Comparison of ENCODE assay signal across 11 mouse cellular contexts in the genomic region with DNA sequence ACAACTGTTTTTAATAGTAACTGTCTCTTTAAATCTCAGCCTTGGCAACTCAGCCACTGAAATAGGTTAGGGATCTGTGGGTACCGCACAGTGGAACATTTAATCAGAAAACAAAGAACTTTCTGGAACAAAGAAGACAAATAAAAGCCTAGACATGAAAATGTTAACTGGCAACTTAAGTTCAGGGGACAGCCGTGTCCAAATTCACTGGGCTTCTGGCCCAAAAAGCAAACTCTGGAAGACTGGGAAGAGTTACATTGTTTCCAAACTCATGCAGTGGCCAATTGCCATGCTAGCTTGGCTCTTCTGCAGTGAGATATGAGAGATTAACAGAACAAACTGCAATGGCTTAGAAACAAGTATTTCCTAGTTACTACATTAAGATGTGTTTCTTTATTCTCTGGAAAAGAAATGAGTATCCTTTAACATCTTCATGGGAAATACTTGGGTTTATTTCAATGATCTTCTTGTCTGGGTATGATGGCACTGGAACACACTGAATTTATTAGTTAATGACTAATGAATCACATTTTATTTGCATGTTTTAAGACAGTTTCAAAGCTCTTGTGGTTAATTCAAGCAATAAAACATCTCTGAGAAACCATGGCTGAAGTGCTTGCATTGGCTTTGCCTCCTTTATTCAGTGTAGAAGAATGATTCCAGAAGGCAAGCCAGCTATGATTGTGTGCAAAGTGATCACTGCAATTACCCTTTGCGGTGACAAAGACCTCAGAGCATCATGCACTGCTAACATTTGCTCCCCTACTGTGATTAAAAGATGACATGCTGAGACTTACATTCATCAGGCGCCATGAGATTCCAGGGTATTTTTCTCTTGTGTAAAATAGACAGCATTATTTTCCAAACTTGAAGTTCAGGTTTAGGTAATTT.
DNase-seq lines count a peak whose midpoint lies in the region; ATAC-seq and TF ChIP-seq lines count a peak whose summit lies in the region.
"Had no signal": no experiment of that assay in that cellular context is flagged by ENCODE, and none has a peak within 500 bp of the region (broad histone marks: within the 10 kb centered on the region; RNA-seq: fewer than 3 reads in every experiment).

No protein-coding gene starts in this region.

- no peaks in the 10 kb centered on the region for H3K4me1 ChIP-seq in hindbrain, embryonic 14.5 days (replicated peaks; ENCODE audit: control insufficient read depth, insufficient read depth, low read length)
- no peaks in the 10 kb centered on the region for H3K4me1 ChIP-seq in hindbrain, embryonic 10.5 days (replicated peaks)
- H3K4me1 ChIP-seq in intestine, postnatal 0 days (replicated peaks; ENCODE audit: control insufficient read depth, insufficient read depth, low read length), result no peaks in the 10 kb centered on the region

- H3K36me3 ChIP-seq in hindbrain, embryonic 14.5 days (replicated peaks; ENCODE audit: control insufficient read depth, insufficient read depth), result no peaks in the 10 kb centered on the region
- no peaks in the 10 kb centered on the region for H3K36me3 ChIP-seq in hindbrain, embryonic 10.5 days
- H3K36me3 ChIP-seq in intestine, postnatal 0 days (ENCODE audit: control insufficient read depth, insufficient read depth), result no peaks in the 10 kb centered on the region
- H3K36me3 ChIP-seq: G1E had no signal

- ATAC-seq in hindbrain, embryonic 14.5 days (ENCODE audit: low FRiP score), result peak; percentile 40; the same call in 1 of the 2 replicates
- no peak for ATAC-seq in intestine, postnatal 0 days

- H3K9ac ChIP-seq in hindbrain, embryonic 14.5 days, result no peak overlapping the region
- H3K9ac ChIP-seq in intestine, postnatal 0 days (ENCODE audit: low read depth, low read length), result no peak overlapping the region

- H3K27ac ChIP-seq in hindbrain, embryonic 14.5 days, result no peak overlapping the region
- no peak overlapping the region for H3K27ac ChIP-seq in hindbrain, embryonic 10.5 days
- H3K27ac ChIP-seq in intestine, postnatal 0 days (ENCODE audit: low read depth, low read length), result no peak overlapping the region

- no peak for TF ChIP-seq CTCF in intestine, postnatal 0 days (IDR thresholded peaks at IDR 0.05; ENCODE audit: low read depth)

- no peaks in the 10 kb centered on the region for H3K9me3 ChIP-seq in hindbrain, embryonic 14.5 days (ENCODE audit: control insufficient read depth, low read length)
- H3K9me3 ChIP-seq in hindbrain, embryonic 10.5 days, result no peaks in the 10 kb centered on the region
- H3K9me3 ChIP-seq in intestine, postnatal 0 days (ENCODE audit: control insufficient read depth), result no peaks in the 10 kb centered on the region
- H3K9me3 ChIP-seq: G1E had no signal

- no peak overlapping the region for H3K4me2 ChIP-seq in hindbrain, embryonic 14.5 days (replicated peaks)
- no peak overlapping the region for H3K4me2 ChIP-seq in intestine, postnatal 0 days (replicated peaks; ENCODE audit: low read depth)

- H3K4me3 ChIP-seq in hindbrain, embryonic 14.5 days (replicated peaks; ENCODE audit: low read length), result no peak overlapping the region
- H3K4me3 ChIP-seq in hindbrain, embryonic 10.5 days, result no peak overlapping the region
- H3K4me3 ChIP-seq in intestine, postnatal 0 days (ENCODE audit: low read depth, low read length), result no peak overlapping the region

- 35% methylated on average over 4 of the region's 4 CpGs for WGBS in hindbrain, embryonic 14.5 days
- WGBS in hindbrain, embryonic 10.5 days, result 57% methylated on average over 4 of the region's 4 CpGs
- 71% methylated on average over 4 of the region's 4 CpGs for WGBS in intestine, postnatal 0 days

- DNase-seq in hindbrain, embryonic 14.5 days (ENCODE audit: low spot score), result no peak
- no peak for DNase-seq in hindbrain, embryonic 10.5 days (ENCODE audit: low spot score)
- DNase-seq in right cerebral cortex, postnatal 10 days (ENCODE audit: low spot score in 2 of 2), result peak; percentile 47 to 59
- no peak for DNase-seq in right cerebral cortex, postnatal 14 days
- peak; percentile 55 for DNase-seq in heart, postnatal 25 days (ENCODE audit: low spot score)
- peak; percentile 61 for DNase-seq in testis, postnatal 10 days (ENCODE audit: low spot score)
- no peak for DNase-seq in thymus, postnatal 0 days (ENCODE audit: low spot score)
- DNase-seq: cerebellum, adult 18-20 months; layer of hippocampus, adult 9-11 months had no signal

- intact Hi-C loops in heart, postnatal 25 days (cut with DNase I), result loop anchor here (5.0 kb wide), 1 partner anchor 260 kb away; a partner anchor contains a TSS

- H3K27me3 ChIP-seq in hindbrain, embryonic 14.5 days (ENCODE audit: control insufficient read depth, insufficient read depth, low read length), result no peaks in the 10 kb centered on the region
- no peaks in the 10 kb centered on the region for H3K27me3 ChIP-seq in hindbrain, embryonic 10.5 days (ENCODE audit: insufficient read depth, poor library complexity, severe bottlenecking)
- no peaks in the 10 kb centered on the region for H3K27me3 ChIP-seq in intestine, postnatal 0 days (replicated peaks; ENCODE audit: control insufficient read depth, insufficient read depth, low read length)

Comparison
In these comparisons a context has a peak if more than half of its experiments do, and no peak if none do; other contexts are left out.
1. DNase-seq: peak in right cerebral cortex, postnatal 10 days (2 of 2), heart, postnatal 25 days (single experiment) and testis, postnatal 10 days (single experiment); none in hindbrain, embryonic 14.5 days (single experiment), hindbrain, embryonic 10.5 days (single experiment), right cerebral cortex, postnatal 14 days (single experiment) and thymus, postnatal 0 days (single experiment).